25 mouse cellular contexts compared by ENCODE assay signal in genomic region chr6:127538118-127538517, GRCm38 (mm10).
"Had no signal": no experiment of that assay in that cellular context is flagged by ENCODE, and none has a peak within 500 bp of the region (broad histone marks: within the 10 kb centered on the region; RNA-seq: fewer than 3 reads in every experiment).

No protein-coding gene starts in this region.

- H3K4me3 ChIP-seq: gastrocnemius, adult 2 months; heart, adult 2 months; heart, embryonic 13.5 days; heart, embryonic 15.5 days; hindbrain, embryonic 10.5 days; hindbrain, embryonic 12.5 days; intestine, embryonic 15.5 days; layer of hippocampus, adult 2 months; limb, embryonic 10.5 days; limb, embryonic 12.5 days; liver, embryonic 13.5 days; liver, embryonic 15.5 days had no signal

- H3K27ac ChIP-seq: gastrocnemius, adult 2 months; heart, adult 2 months; heart, embryonic 13.5 days; heart, embryonic 15.5 days; hindbrain, embryonic 10.5 days; hindbrain, embryonic 12.5 days; hindbrain, embryonic 14.5 days; intestine, embryonic 15.5 days; layer of hippocampus, adult 2 months; limb, embryonic 10.5 days; limb, embryonic 12.5 days; liver, embryonic 13.5 days; liver, embryonic 15.5 days had no signal

- DNase-seq: gastrocnemius, adult 2 months; gastrocnemius, postnatal 10 days; gastrocnemius, postnatal 25 days; heart, adult 2 months; heart, postnatal 14 days; heart, postnatal 4 days; kidney, adult 18-20 months; kidney, adult 8-10 months; kidney, postnatal 10 days; kidney, postnatal 4 days; liver; liver, embryonic 13.5 days had no signal

- ATAC-seq: hindbrain, embryonic 16.5 days; inflammation-experienced regulatory T-cells, adult 6 months; intestine, embryonic 15.5 days; intestine, postnatal 0 days had no signal
